Mouse (Mus musculus): ENCODE measurements at regions not wholly inside any gene's neighbourhood (a gene's known extent, or its start where the extent isn't known, plus 50 kb on each side); places are given as distances from the start of the nearest gene placed in this dataset.

DNA sequence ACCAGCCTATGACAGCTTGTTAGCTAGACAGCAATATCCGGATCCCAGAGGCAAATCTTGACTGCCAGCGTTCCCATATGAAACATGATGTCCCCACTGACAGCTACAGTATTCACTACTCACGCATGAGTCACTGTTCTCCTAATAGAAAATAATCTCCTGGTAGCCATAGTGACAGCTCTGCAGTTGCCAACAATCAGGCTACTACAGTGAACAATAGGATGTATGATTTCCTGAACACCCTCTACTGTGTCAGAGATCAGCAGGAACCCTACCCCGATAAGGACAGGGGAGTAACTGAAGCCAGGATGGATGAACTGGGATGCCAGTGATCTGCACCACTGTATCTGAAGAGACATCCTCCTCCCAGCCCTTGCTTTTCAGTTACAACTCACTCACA, 62.0 kb downstream of the Bmp15 start:
- TF ChIP-seq CTCF (IDR thresholded peaks at IDR 0.05; ENCODE audit: low read depth) (no peak), EP300 (IDR thresholded peaks at IDR 0.05; ENCODE audit: low read depth) (0 out of 2 replicates have a peak, but pooled peaks have one; percentile 41)
